Mouse (Mus musculus) liver, adult 2 months (tissue): ENCODE results near the gene Prr12. TPM values are rescaled to one million over a fixed set of nuclear protein-coding genes. Genes with fewer than 3 reads are reported as not detected.
"Not testable (repeated sequence)": the region's sequence is repeated elsewhere in the genome, so short reads cannot be mapped to it uniquely, and the experiment has no call there.

ENCODE experiments used
- DNase-seq: peaks from one replicate; pipeline ENCODE4 v3.0.0-alpha.2; 2011; ENCODE audit warnings: low read depth, low spot score; ENCODE audit errors: extremely low read depth
- H3K27ac ChIP-seq: fragments of 200-500 bp; replicated peaks from 2 replicates; pipeline ENCODE4 v1.5.1; 2012; ENCODE audit warnings: low read depth, mild to moderate bottlenecking, control low read depth, inconsistent platforms, low read length; ENCODE audit not compliant: insufficient read depth
- H3K27me3 ChIP-seq: fragments of 200-500 bp; 2 replicates; pipeline ENCODE4 v1.6.1; 2012; ENCODE audit warnings: mild to moderate bottlenecking, moderate library complexity, low read length, inconsistent platforms; ENCODE audit not compliant: control insufficient read depth, insufficient read depth
- H3K36me3 ChIP-seq: fragments of 200-500 bp; 2 replicates; pipeline ENCODE4 v1.6.1; 2012; ENCODE audit warnings: low read length, inconsistent platforms; ENCODE audit not compliant: control insufficient read depth, insufficient read depth
- H3K4me1 ChIP-seq: fragments of 200-500 bp; 2 replicates; pipeline ENCODE4 v1.6.1; 2011; ENCODE audit warnings: low read length; ENCODE audit not compliant: control insufficient read depth, insufficient read depth
- H3K4me3 ChIP-seq: fragments of 200-500 bp; 2 replicates; pipeline ENCODE4 v1.5.1; 2011; ENCODE audit warnings: low read depth, mild to moderate bottlenecking, control low read depth, low read length, moderate library complexity; ENCODE audit not compliant: insufficient read depth
- H3K79me2 ChIP-seq: fragments of 200-500 bp; 2 replicates; pipeline ENCODE4 v1.6.1; 2012; ENCODE audit warnings: inconsistent platforms, mild to moderate bottlenecking, low read length, moderate library complexity; ENCODE audit not compliant: control insufficient read depth, insufficient read depth
- H3K9ac ChIP-seq: fragments of 200-500 bp; 2 replicates; pipeline ENCODE4 v1.6.1; 2012; ENCODE audit warnings: low read depth, mild to moderate bottlenecking, control low read depth, inconsistent platforms, low read length
- CTCF ChIP-seq: fragments of 200-500 bp; IDR thresholded peaks from 2 replicates; pipeline ENCODE4 v1.5.1; 2011; ENCODE audit warnings: low read depth, low read length, control low read depth
- POLR2A ChIP-seq: fragments of 200-500 bp; IDR thresholded peaks from 2 replicates; pipeline ENCODE4 v1.6.1; 2011; ENCODE audit warnings: low read length, control low read depth; ENCODE audit not compliant: insufficient read depth; ENCODE audit errors: extremely low read depth
- WGBS: fragments of 180-500 bp; shearing (Covaris S2); methylation state at CpG from one replicate; pipeline ENCODE4 v1.1.7; 2018; 5-methylcytosine and 5-hydroxymethylcytosine counted together
- polyA plus RNA-seq: library from polyadenylated mRNA; depleted of rRNA; stranded (reverse); fragments of >200 nt; gene quantifications from 2 replicates; pipeline ENCODE4 v1.2.3, GENCODE M21; 2012; rRNA removed
- total RNA-seq: library from RNA; depleted of rRNA; stranded (reverse); fragments of >200 nt; gene quantifications from 2 replicates; pipeline ENCODE4 v1.2.3, GENCODE M21; 2014; rRNA removed

Gene Prr12
- 1.2 and 1.7 TPM in 2 replicates for total RNA-seq
- 2.7 and 3.7 TPM in 2 replicates for polyA plus RNA-seq

GRCm38 (mm10) chr7:45052862-45053116 lies at the start of gene Prr12:
Gene Prr12 (minus strand): TSS chr7:45052881.
- Histone ChIP-seq H3K36me3 (0 out of 2 replicates have a peak, but pooled peaks cover 2% of the 10 kb centered on the region), H3K4me3 (peak within 1 kb of the TSS; percentile 68), H3K27ac (peak within 1 kb of the TSS; percentile 84), H3K79me2 (peaks cover 11% of the 10 kb centered on the region; the same call in 1 of the 2 replicates), H3K9ac (peak within 1 kb of the TSS; percentile 95), H3K27me3 (no peaks in the 10 kb centered on the region), H3K4me1 (peaks cover 10% of the 10 kb centered on the region)
- 0% methylated on average over 8 of the region's 18 CpGs for WGBS
- DNase-seq = no peak
- TF ChIP-seq POLR2A = no peak
- TF ChIP-seq CTCF = no peak

- peak overlapping the region; percentile 63 for H3K9ac ChIP-seq
- peak overlapping the region; percentile 95 for H3K27ac ChIP-seq
- no peaks in the 10 kb centered on the region for H3K79me2 ChIP-seq
- no peak for DNase-seq
- H3K4me1 ChIP-seq = peaks cover 14% of the 10 kb centered on the region
- 16% methylated on average over 11 of the region's 11 CpGs for WGBS
- H3K4me3 ChIP-seq = peak overlapping the region; percentile 69
- H3K27me3 ChIP-seq = no peaks in the 10 kb centered on the region
- TF ChIP-seq CTCF (no peak), POLR2A (no peak)
- peaks cover 17% of the 10 kb centered on the region; the same call in 1 of the 2 replicates for H3K36me3 ChIP-seq
Measured at GRCm38 (mm10) chr7:45102441-45102840, 49.8 kb upstream of the Prr12 start.

- Histone ChIP-seq H3K79me2 (no peaks in the 10 kb centered on the region), H3K4me1 (peaks cover 17% of the 10 kb centered on the region), H3K27me3 (no peaks in the 10 kb centered on the region), H3K4me3 (no peak overlapping the region), H3K27ac (no peak overlapping the region), H3K9ac (no peak overlapping the region), H3K36me3 (peaks cover 25% of the 10 kb centered on the region; the same call in 1 of the 2 replicates)
- no peak for DNase-seq
- TF ChIP-seq CTCF (no peak), POLR2A (no peak)
- WGBS = 80% methylated on average over 6 of the region's 6 CpGs
Measured at GRCm38 (mm10) chr7:45100046-45100445, 47.4 kb upstream of the Prr12 start.

DNA sequence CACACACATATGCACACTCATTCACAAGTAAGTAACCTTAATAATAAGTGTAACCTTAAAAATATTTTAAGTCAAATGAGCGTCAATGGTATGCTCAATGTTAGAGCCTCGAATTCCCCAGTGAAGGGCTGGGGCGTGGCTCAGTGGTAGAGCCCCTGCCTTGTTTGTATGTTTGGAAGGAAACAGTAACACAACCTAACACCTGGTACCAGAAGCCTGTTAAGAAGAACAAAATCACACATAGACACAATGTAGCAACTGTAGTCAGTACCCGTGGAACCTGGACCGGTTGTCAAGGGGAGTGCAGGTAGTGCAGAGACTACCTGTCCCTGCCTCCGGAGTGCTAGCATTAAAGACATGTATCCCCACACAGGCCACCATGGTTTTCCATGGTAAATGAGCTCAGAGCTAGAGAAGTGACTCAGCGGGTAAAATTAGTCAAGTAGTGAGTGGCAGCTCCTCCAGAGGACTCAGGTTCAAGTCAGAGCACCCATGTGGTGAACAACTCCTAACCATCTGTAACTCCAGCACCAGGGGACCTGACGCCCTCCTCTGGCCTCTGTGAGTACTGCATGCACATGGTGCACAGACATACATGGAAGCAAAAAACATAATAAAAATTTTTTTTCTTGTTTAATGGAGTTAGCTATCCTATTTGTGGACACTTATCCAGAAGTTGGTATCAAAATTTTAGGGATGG lies 46.0 kb upstream of the Prr12 start:
- WGBS = 89% methylated on average over 8 of the region's 8 CpGs
- H3K79me2 ChIP-seq = no peaks in the 10 kb centered on the region
- peaks cover 12% of the 10 kb centered on the region for H3K4me1 ChIP-seq
- H3K4me3 ChIP-seq = no peak overlapping the region
- H3K9ac ChIP-seq = no peak overlapping the region
- peaks cover 25% of the 10 kb centered on the region; the same call in 1 of the 2 replicates for H3K36me3 ChIP-seq
- no peak overlapping the region for H3K27ac ChIP-seq
- no peak for DNase-seq
- TF ChIP-seq CTCF (peak; percentile 62), POLR2A (no peak)
- H3K27me3 ChIP-seq = no peaks in the 10 kb centered on the region

DNA sequence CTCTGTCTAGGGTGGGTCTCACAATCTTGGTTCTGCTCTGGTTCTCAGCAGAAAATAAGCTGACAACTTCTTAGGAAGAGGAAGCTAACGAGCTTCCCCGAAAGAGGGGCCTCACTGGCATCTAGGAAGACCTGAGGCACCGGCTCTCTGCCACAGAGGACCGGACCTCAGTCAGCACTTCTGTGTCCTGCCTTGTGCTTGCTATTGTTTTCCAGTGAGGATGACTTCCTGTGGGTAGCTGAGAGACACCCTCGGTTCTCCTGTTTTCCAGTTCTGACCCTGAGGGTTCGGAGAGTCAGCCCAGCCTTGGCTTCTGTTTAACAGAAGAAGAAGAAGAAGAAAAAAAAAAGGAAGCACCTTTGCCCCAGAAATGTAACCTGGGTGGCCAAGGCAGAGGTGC lies 44.8 kb upstream of the Prr12 start:
- H3K36me3 ChIP-seq = peaks cover 25% of the 10 kb centered on the region; the same call in 1 of the 2 replicates
- no peak overlapping the region for H3K4me3 ChIP-seq
- WGBS = 70% methylated on average over 6 of the region's 6 CpGs
- no peaks in the 10 kb centered on the region for H3K79me2 ChIP-seq
- TF ChIP-seq CTCF = no peak
- TF ChIP-seq POLR2A = no peak
- H3K9ac ChIP-seq = no peak overlapping the region
- DNase-seq = peak; percentile 30
- peaks cover 8% of the 10 kb centered on the region for H3K4me1 ChIP-seq
- H3K27me3 ChIP-seq = no peaks in the 10 kb centered on the region
- peak overlapping the region; percentile 66 for H3K27ac ChIP-seq

DNA sequence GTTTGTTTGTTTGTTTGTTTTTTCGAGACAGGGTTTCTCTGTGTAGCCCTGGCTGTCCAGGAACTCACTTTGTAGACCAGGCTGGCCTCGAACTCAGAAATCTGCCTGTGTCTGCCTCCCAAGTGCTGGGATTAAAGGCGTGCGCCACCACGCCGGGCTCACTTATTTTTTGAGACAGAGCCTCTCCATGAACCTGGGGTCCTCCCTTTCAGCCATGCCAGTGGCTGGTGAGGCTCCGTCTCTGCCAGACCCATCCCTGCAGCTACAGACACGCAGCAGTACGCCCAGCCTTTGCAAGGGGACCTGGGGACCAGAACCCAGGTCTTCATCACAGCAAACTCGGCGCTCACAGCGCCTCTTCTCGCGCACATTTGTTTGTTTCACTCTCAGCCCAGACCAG lies 43.3 kb upstream of the Prr12 start:
- H3K79me2 ChIP-seq, DNase-seq, H3K4me3 ChIP-seq, H3K9ac ChIP-seq, H3K27ac ChIP-seq, H3K27me3 ChIP-seq, H3K4me1 ChIP-seq: not testable (repeated sequence)
- WGBS = 96% methylated on average over 14 of the region's 14 CpGs
- peaks cover 21% of the 10 kb centered on the region; the same call in 1 of the 2 replicates for H3K36me3 ChIP-seq
